Mouse (Mus musculus) effector memory CD4-positive, alpha-beta T cell, adult 7 months (primary cell): Measurements from ENCODE around the gene Nln. TPM values are rescaled to one million over a fixed set of nuclear protein-coding genes. Genes with fewer than 3 reads are reported as not detected.

ENCODE experiments used
- polyA plus RNA-seq: library from polyadenylated mRNA; unstranded; fragments of 100-300 nt; shearing (Covaris generic); gene quantifications from one replicate; pipeline ENCODE4 v1.2.1, GENCODE M21; 2017

The Nln gene
- 18.5 TPM for polyA plus RNA-seq

GRCm38 (mm10) chr13:104109288-104109815 is at the start of gene Nln, which contains the start of gene Sgtb:
TSS of gene Nln (minus strand) at chr13:104109614.
TSS of gene Sgtb (plus strand) at chr13:104109741.

Other genes starting within 250 kb of the Nln start
- 87.5 TPM for gene Erbin, start 189.1 kb downstream of the Nln start, polyA plus RNA-seq
- 13.7 TPM for gene Sgtb, start 127 bp upstream of the Nln start, polyA plus RNA-seq
- gene Trappc13, start 68.9 kb upstream of the Nln start, polyA plus RNA-seq = 31.9 TPM
- gene Trim23, start 69.2 kb upstream of the Nln start, polyA plus RNA-seq = 14.7 TPM
- 1.3 TPM for gene Cenpk, start 119.0 kb upstream of the Nln start, polyA plus RNA-seq
- 7.3 TPM for gene Ppwd1, start 119.2 kb upstream of the Nln start, polyA plus RNA-seq
- 3.3 TPM for gene Adamts6, start 178.2 kb upstream of the Nln start, polyA plus RNA-seq